Mouse (Mus musculus) spleen, postnatal 14 days (tissue): ENCODE measurements around the gene Zfp319.
"Not testable (repeated sequence)": the region's sequence is repeated elsewhere in the genome, so short reads cannot be mapped to it uniquely, and the experiment has no call there.

Experiments used
- DNase-seq, 2 experiments: peaks; one replicate each; pipeline ENCODE4 v3.0.0; 2021 to 2022; ENCODE audit warnings: low spot score in 2 of 2

Zfp319 gene

DNA sequence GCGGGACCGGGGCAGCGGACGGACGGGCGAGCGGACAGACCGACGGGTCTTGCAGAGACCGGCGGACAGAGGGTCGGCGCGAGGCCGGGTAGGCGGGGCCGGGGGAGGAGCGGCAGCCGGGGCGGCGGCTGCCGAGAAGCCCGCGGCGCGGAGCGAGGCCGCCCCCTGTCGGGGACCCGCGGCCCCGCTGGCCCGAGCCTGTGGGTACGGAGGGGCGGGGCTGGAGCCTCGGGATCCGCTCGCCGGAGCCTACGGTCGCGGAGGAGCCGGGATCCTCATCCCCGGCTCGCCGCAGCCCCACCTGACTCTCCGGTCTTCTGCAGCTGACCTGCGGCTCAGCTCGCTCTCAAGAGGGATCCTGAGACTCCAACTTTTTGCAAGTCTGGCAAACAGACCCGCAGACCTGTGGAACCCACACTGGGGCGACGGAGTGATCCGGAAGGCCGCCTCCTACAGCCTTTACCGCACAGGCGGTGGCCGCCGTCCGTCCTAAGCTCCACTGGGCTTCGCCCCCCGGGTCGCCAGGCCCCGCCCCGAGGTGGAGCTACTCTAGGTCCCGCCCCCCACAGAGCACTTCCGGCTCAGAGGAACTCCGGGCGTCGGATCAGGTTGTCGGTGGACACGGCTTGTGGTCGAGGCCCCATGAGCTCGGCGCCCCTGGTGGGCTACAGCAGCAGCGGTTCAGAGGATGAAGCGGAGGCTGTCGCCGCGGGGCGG is at the start of gene Zfp319, which contains the start of gene Usb1:
Zfp319 (minus strand) TSS at position 231 of the 717 bp plus-strand sequence.
Usb1 (plus strand) TSS at position 565 of the 717 bp plus-strand sequence.
- peak; percentile 88 to 93 for DNase-seq

GRCm38 (mm10) chr8:95380953-95381352 is 49.2 kb upstream of the Zfp319 start:
- no peak for DNase-seq

DNA sequence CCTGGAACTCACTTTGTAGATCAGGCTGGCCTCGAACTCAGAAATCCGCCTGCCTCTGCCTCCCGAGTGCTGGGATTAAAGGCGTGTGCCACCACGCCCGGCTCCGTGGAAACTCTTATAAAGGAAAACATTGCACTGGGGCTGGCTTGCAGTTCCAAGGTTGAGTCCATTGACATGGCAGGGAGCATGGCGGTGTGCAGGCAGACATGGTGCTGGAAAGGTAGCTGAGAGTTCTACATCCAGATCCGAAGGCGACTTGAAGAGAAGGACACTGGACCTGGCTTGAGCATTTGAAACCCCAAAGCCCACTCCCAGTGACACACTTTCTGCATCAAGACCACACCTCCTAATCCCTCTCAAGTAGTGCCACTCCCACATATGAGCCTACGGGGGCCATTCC is 47.2 kb upstream of the Zfp319 start:
- not testable (repeated sequence) for DNase-seq

- no peak for DNase-seq
Measured at GRCm38 (mm10) chr8:95377863-95378291, 46.1 kb upstream of the Zfp319 start.

GRCm38 (mm10) chr8:95377101-95377500 is 45.4 kb upstream of the Zfp319 start:
- DNase-seq, result no peak

DNA sequence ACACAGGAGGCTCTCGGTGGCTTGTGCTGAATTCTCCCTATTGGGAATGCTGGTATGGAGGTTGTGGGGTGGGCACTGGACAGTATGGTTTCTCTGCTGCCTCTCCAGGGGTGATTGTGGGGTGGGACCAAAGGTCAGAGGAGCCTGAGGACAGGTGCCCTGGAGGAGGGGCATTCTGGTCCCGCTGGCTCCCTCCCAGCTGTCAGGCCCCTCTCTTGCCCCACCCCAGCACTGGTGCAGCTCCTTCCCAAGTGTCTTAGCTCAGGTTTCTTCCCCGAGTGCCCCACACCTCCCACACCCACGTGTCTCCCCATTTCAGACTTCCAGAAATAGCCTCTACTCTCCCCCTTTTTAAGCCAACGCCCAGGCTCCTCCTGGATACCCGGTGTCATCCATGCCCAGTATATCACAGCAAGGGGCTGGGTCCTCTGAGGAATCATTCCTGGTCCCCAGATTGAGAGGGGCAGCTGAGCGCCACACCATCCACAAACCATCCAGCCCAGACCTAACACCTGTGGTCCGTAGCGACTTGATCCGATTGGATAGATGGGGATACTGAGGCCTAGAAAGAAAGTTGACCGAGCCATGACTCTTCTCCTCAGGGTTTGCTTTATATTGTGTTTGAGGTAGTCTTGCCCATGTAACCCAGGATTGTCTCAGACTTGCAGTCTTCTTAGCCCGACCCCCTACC is 44.7 kb upstream of the Zfp319 start:
- DNase-seq, result no peak

DNA sequence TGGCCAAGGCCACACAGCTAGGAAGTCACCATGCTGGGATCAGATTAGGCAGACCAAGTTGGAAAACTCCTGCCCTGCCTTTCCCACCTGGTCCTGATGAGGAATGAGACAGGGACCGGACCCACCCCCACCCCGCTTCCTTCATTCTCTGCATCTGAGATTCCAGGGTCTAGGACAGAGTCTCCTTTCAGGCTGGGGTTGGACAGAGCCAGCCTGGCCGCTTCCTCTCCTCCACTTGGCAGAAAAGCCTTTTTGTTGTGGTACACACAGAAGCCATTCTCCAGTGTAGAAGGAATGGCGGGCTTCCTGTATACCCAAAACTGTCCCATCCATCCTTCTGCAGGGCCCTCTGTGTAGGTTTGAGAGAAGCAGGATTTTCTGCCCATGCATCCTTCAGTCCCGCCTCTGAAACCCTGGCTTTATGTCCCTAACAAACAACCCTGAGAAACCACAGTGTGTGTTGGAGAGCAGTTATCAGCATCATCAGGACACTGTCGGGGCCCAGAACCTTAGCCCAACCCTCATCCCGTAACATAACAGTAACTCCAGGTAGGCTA is 43.7 kb upstream of the Zfp319 start:
- DNase-seq, result no peak

- no peak for DNase-seq
Measured at GRCm38 (mm10) chr8:95374429-95374828, 42.7 kb upstream of the Zfp319 start.

- no peak for DNase-seq
Measured at GRCm38 (mm10) chr8:95373389-95374002, 41.7 kb upstream of the Zfp319 start.

DNA sequence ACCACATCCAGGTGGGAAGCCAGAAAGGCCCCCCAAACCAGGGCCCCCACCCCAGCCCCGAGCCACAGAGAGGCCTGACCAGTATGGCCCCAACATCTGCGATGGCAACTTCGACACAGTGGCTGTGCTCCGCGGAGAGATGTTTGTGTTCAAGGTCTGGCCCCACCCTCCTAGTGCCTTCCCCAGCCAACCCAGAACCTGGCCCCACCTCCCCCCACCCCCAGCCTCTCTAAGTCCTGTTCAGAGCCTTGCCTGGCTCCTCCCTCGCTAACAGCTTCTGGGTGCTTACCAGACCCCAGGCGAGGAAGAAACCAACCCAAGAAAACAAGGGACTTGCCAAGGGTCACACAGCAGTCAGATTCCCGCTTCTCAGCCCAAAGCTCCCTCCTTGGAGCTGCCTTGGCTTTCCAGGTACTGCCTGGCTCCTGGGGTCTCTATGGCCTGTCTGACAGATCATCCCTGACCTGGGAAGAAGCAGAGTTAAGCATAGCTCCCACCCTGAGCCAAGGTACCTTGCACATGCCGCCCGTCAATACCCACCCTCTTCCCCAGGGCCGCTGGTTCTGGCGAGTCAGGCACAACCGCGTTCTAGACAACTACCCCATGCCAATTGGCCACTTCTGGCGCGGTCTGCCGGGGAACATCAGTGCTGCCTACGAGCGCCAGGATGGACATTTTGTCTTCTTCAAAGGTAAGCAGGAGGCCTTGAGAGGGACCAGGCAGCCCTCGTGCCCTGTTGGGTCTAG is 38.0 kb upstream of the Zfp319 start:
- no peak for DNase-seq

DNA sequence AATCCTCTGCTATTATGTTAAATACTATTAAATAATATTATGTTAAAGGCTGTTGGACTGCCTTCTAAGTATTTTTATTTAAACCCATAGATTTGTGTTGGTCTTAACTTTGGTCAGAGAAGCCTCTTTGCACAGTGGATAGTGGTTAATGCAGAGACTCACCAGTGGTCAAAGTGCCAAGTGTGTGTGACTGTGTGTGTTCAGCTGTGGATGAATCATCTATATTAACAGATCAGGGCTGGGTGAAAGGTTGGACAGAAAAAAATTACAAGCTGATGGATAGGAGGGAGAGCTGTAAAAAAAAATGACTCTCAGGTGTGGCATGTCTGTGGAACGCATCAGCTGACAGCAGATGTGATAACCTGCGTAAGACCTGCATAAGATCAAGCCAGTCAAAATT is 32.1 kb upstream of the Zfp319 start:
- no peak for DNase-seq

GRCm38 (mm10) chr8:95362272-95362671 is 30.5 kb upstream of the Zfp319 start:
- DNase-seq, result no peak

DNA sequence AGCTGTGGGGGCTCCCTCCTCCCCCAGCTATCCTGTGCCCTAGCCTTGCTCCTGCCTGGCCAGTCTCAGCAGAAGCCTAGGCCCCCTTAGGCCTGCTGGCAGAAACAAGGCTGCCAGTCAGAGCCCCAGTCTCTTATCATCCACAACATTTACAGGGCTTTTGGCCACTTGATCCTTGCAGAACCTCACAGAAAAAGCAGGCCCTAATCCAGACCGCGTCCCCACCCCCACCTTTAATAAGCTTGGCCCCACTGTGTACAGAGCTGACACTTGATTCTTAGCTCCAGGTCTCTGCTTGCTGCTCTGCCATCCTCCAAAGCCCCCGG is 29.2 kb upstream of the Zfp319 start:
- DNase-seq, result no peak

GRCm38 (mm10) chr8:95360181-95361015 is 28.6 kb upstream of the Zfp319 start:
- DNase-seq, result no peak

DNA sequence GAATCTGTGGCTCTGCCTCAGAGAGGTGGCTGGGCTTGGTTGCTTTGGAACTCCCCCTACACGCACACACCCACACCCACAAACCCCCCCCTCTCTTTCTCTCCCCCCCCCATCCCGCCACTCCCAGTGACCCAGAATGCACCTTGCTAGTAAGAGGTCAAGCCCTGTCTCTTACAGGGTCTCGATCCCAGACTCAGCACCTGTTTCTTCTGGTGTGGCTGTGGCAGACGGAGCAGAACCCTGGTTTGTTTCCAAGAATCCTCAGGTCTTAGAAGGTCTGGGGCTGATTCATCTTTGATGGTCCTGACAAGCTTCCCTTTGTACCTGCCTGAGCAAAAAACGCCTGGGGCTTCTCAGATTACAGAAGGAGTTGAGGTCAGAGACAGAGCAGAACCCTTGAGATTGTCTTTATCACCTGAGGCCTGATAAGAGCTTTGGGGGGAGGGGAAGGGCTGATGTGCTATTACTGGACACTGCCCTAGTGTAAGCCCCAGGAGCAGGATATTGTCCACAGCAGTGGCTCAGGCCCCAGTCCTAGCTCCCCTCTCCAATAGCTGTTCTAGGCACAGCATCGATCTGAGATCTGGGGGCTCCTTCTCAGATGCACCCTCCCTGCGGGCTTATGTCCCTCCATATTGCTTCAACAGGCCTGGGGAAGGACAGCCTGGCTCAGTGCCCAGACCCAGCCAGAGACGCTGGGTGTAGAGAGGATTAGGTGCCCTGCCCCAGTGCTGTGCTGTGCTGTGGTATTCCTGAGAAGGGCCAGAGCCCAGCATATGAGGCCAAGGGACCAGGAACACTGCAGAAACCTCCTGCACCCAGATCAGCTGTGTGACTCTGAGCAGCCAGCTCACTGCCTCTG is 27.0 kb upstream of the Zfp319 start:
- DNase-seq, result no peak

DNA sequence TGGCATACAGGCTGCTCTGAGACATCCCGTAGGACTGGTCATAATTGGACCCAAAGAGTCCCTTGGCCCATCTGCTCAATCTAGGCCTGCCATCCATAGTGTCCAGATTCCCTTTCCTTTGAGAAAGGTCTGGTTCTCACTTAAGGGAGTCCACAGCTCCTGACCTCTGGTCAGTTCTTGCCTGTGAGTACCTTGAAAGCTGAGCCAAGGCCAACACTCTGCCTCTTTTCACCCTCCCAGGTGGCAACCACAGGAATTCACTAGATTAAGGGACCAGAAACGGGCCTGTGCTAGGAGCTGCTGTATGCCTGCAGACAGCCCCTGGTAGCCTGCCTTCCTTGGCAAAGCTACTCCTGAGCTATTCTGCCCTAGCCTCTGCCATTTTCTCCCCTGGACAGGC is 22.9 kb upstream of the Zfp319 start:
- no peak for DNase-seq

- no peak for DNase-seq
Measured at GRCm38 (mm10) chr8:95352871-95353866, 21.4 kb upstream of the Zfp319 start.

- no peak for DNase-seq
Measured at GRCm38 (mm10) chr8:95352151-95352870, 20.6 kb upstream of the Zfp319 start, which contains the start of gene Mmp15. Mmp15 (plus strand) TSS chr8:95352268.
